11 mouse cellular contexts compared by ENCODE assay signal in genomic region chr11:83233621-83234020, GRCm38 (mm10). TPM values are rescaled to one million over a fixed set of nuclear protein-coding genes. Genes with fewer than 3 reads are reported as not detected.
"Had no signal": no experiment of that assay in that cellular context is flagged by ENCODE, and none has a peak within 500 bp of the region (broad histone marks: within the 10 kb centered on the region; RNA-seq: fewer than 3 reads in every experiment).

No protein-coding gene starts in this region.

RNA-seq across cellular contexts. Expression of gene Slfn14, which starts 52.9 kb away (rescaled TPM):
- total RNA-seq: layer of hippocampus, adult 18-20 months; layer of hippocampus, postnatal 14 days; left cerebral cortex, adult 8-10 months; left cerebral cortex, postnatal 14 days; left cerebral cortex, postnatal 4 days had no signal
- polyA plus RNA-seq: midbrain, embryonic 15.5 days; thymus, postnatal 0 days had no signal

RNA-seq across cellular contexts. Expression of gene Slfn4, which starts 58.6 kb away (rescaled TPM):
- total RNA-seq: left cerebral cortex, adult 8-10 months; left cerebral cortex, postnatal 14 days had no signal
- polyA plus RNA-seq: limb, embryonic 12.5 days; midbrain, embryonic 11.5 days; neural tube, embryonic 12.5 days; neural tube, embryonic 15.5 days had no signal
